Mouse (Mus musculus): ENCODE data around the gene St7.

The St7 gene

GRCm38 (mm10) chr6:17949103-17949502 lies 256.4 kb downstream of the St7 start:
- DNase-seq (ENCODE audit: low spot score) = no peak

- DNase-seq (ENCODE audit: low spot score) = no peak
Observed at GRCm38 (mm10) chr6:17951779-17952178, 259.0 kb downstream of the St7 start.

GRCm38 (mm10) chr6:17963455-17963854 lies 270.7 kb downstream of the St7 start:
- DNase-seq (ENCODE audit: low spot score) = no peak

- no peak for DNase-seq (ENCODE audit: low spot score)
Observed at GRCm38 (mm10) chr6:17968467-17969144, 275.9 kb downstream of the St7 start.

GRCm38 (mm10) chr6:17969815-17970214 lies 277.1 kb downstream of the St7 start:
- DNase-seq (ENCODE audit: low spot score) = no peak

- DNase-seq (ENCODE audit: low spot score) = no peak
Observed at GRCm38 (mm10) chr6:17971393-17971792, 278.7 kb downstream of the St7 start.

GRCm38 (mm10) chr6:17974416-17974815 lies 281.7 kb downstream of the St7 start:
- no peak for DNase-seq (ENCODE audit: low spot score)

- DNase-seq (ENCODE audit: low spot score) = no peak
Observed at GRCm38 (mm10) chr6:17977165-17977564, 284.4 kb downstream of the St7 start.

GRCm38 (mm10) chr6:17978324-17978723 lies 285.6 kb downstream of the St7 start:
- DNase-seq (ENCODE audit: low spot score) = no peak

GRCm38 (mm10) chr6:17978881-17979280 lies 286.1 kb downstream of the St7 start:
- no peak for DNase-seq (ENCODE audit: low spot score)

GRCm38 (mm10) chr6:17979361-17979760 lies 286.6 kb downstream of the St7 start:
- no peak for DNase-seq (ENCODE audit: low spot score)

GRCm38 (mm10) chr6:17990173-17991028 lies 297.7 kb downstream of the St7 start:
- DNase-seq (ENCODE audit: low spot score) = no peak

GRCm38 (mm10) chr6:17991625-17992024 lies 298.9 kb downstream of the St7 start:
- peak; percentile 8 for DNase-seq (ENCODE audit: low spot score)

Measured in urinary bladder, postnatal 14 days (tissue).